Mouse (Mus musculus): ENCODE measurements around the gene Rspry1.

Rspry1 gene

GRCm38 (mm10) chr8:94695341-94695993, 93.7 kb downstream of the Rspry1 start:
- DNase-seq = no peak

- peak; percentile 43 for DNase-seq
Observed at GRCm38 (mm10) chr8:94695994-94696384, 94.3 kb downstream of the Rspry1 start, which contains the start of gene Pllp. Gene Pllp (minus strand): TSS chr8:94696278.

GRCm38 (mm10) chr8:94696566-94696965, 94.8 kb downstream of the Rspry1 start:
- no peak for DNase-seq

GRCm38 (mm10) chr8:94697956-94698355, 96.2 kb downstream of the Rspry1 start:
- DNase-seq = no peak

- DNase-seq = peak; percentile 52
Observed at GRCm38 (mm10) chr8:94699366-94699765, 97.6 kb downstream of the Rspry1 start.

GRCm38 (mm10) chr8:94700421-94700935, 98.7 kb downstream of the Rspry1 start:
- no peak for DNase-seq

GRCm38 (mm10) chr8:94702156-94702555, 100.4 kb downstream of the Rspry1 start:
- no peak for DNase-seq

GRCm38 (mm10) chr8:94702844-94703813, 101.4 kb downstream of the Rspry1 start:
- DNase-seq = peak; percentile 87

GRCm38 (mm10) chr8:94703972-94704668, 102.4 kb downstream of the Rspry1 start:
- peak; percentile 96 for DNase-seq

GRCm38 (mm10) chr8:94704669-94704984, 102.9 kb downstream of the Rspry1 start:
- DNase-seq = no peak

GRCm38 (mm10) chr8:94705581-94706245, 104.0 kb downstream of the Rspry1 start:
- DNase-seq = no peak

GRCm38 (mm10) chr8:94706732-94707395, 105.1 kb downstream of the Rspry1 start:
- no peak for DNase-seq

All from right cerebral cortex, adult 18-20 months (tissue).